In genomic region chr2:141078221-141078620, GRCm38 (mm10) we compare ENCODE assay signal across 17 mouse cellular contexts.
"Had no signal": no experiment of that assay in that cellular context is flagged by ENCODE, and none has a peak within 500 bp of the region (broad histone marks: within the 10 kb centered on the region; RNA-seq: fewer than 3 reads in every experiment).

No protein-coding gene starts in this region.

- H3K27me3 ChIP-seq: liver, embryonic 13.5 days; neural tube, embryonic 13.5 days had no signal

- H3K9ac ChIP-seq: liver, embryonic 13.5 days; neural tube, embryonic 13.5 days had no signal

- H3K9me3 ChIP-seq: liver, embryonic 13.5 days; neural tube, embryonic 13.5 days had no signal

- H3K27ac ChIP-seq: kidney, postnatal 0 days; layer of hippocampus, adult 2 months; liver, embryonic 13.5 days; midbrain, embryonic 10.5 days; neural tube, embryonic 13.5 days had no signal

- H3K4me2 ChIP-seq: liver, embryonic 13.5 days; neural tube, embryonic 13.5 days had no signal

- H3K4me1 ChIP-seq: liver, embryonic 13.5 days had no signal

- ATAC-seq: lung, postnatal 0 days had no signal

- H3K4me3 ChIP-seq: layer of hippocampus, adult 2 months; liver, embryonic 13.5 days; midbrain, embryonic 10.5 days; neural tube, embryonic 13.5 days had no signal

- DNase-seq: kidney, adult 9 months; kidney, postnatal 4 days; liver; liver, embryonic 13.5 days; lung, adult 18-20 months; lung, postnatal 4 days; midbrain, embryonic 14.5 days; retina, postnatal 1 day; right cerebral cortex, postnatal 4 days; spleen, adult 18-20 months; thymus, adult 18-20 months; thymus, postnatal 14 days had no signal

- H3K36me3 ChIP-seq: liver, embryonic 13.5 days; midbrain, embryonic 10.5 days; neural tube, embryonic 13.5 days had no signal
